Mouse (Mus musculus) spleen, adult 2 months (tissue): ENCODE data around the gene Gm17542. TPM values are rescaled to one million over a fixed set of nuclear protein-coding genes. Genes with fewer than 3 reads are reported as not detected.

Experiments
- DNase-seq, 2 experiments: peaks; one replicate each; pipeline versions ENCODE4 v3.0.0 to v3.0.0-alpha.2; 2012 to 2021; ENCODE audit warnings: low spot score in 2 of 2, low read depth in 1 of 2
- H3K27ac ChIP-seq: fragments of 200-500 bp; 2 replicates; pipeline ENCODE4 v1.5.1; 2012; ENCODE audit warnings: low read length, inconsistent platforms; ENCODE audit not compliant: insufficient read depth
- H3K27me3 ChIP-seq: fragments of 200-500 bp; 2 replicates; pipeline ENCODE4 v1.6.1; 2012; ENCODE audit warnings: mild to moderate bottlenecking, moderate library complexity, low read length, inconsistent platforms; ENCODE audit not compliant: control insufficient read depth, insufficient read depth
- H3K36me3 ChIP-seq: fragments of 200-500 bp; 2 replicates; pipeline ENCODE4 v1.6.1; 2012; ENCODE audit warnings: mild to moderate bottlenecking, low read length, inconsistent platforms; ENCODE audit not compliant: control insufficient read depth, insufficient read depth
- H3K4me1 ChIP-seq: fragments of 200-500 bp; 2 replicates; pipeline ENCODE4 v1.6.1; 2011; ENCODE audit warnings: inconsistent platforms; ENCODE audit not compliant: control insufficient read depth, insufficient read depth, insufficient read length
- H3K4me3 ChIP-seq: fragments of 200-500 bp; 2 replicates; pipeline ENCODE4 v1.5.1; 2011; ENCODE audit warnings: mild to moderate bottlenecking, inconsistent platforms; ENCODE audit not compliant: insufficient read depth, insufficient read length; ENCODE audit errors: extremely low read depth
- CTCF ChIP-seq: fragments of 200-500 bp; IDR thresholded peaks from 2 replicates; pipeline ENCODE4 v1.5.1; 2011; ENCODE audit warnings: mild to moderate bottlenecking, inconsistent platforms; ENCODE audit not compliant: insufficient read depth, insufficient read length, insufficient replicate concordance; ENCODE audit errors: extremely low read depth
- POLR2A ChIP-seq: fragments of 200-500 bp; IDR thresholded peaks from 2 replicates; pipeline ENCODE4 v1.6.1; 2011; ENCODE audit warnings: low read depth, low read length, inconsistent platforms
- WGBS: fragments of 180-500 bp; shearing (Covaris S2); methylation state at CpG from one replicate; pipeline ENCODE4 v1.1.7; 2018; 5-methylcytosine and 5-hydroxymethylcytosine counted together
- polyA plus RNA-seq: library from polyadenylated mRNA; depleted of rRNA; stranded (reverse); fragments of >200 nt; gene quantifications from 2 replicates; pipeline ENCODE4 v1.2.3, GENCODE M21; 2012; rRNA removed

Gm17542 gene
- polyA plus RNA-seq, 1 experiment = not detected

GRCm38 (mm10) chr10:58672557-58673277 is 45.3 kb downstream of the Gm17542 start:
- 82% methylated on average over 10 of the region's 10 CpGs for WGBS
- DNase-seq = no peak
- Histone ChIP-seq H3K4me1 (no peaks in the 10 kb centered on the region), H3K4me3 (no peak overlapping the region), H3K36me3 (no peaks in the 10 kb centered on the region), H3K27me3 (no peaks in the 10 kb centered on the region), H3K27ac (no peak overlapping the region)
- TF ChIP-seq POLR2A = no peak
- no peak for TF ChIP-seq CTCF

GRCm38 (mm10) chr10:58663868-58664267 is 54.1 kb downstream of the Gm17542 start:
- no peak for TF ChIP-seq CTCF
- 82% methylated on average over 5 of the region's 5 CpGs for WGBS

More at GRCm38 (mm10) chr10:58663868-58664267, 54.1 kb downstream of the Gm17542 start:
- no peak overlapping the region for H3K27ac ChIP-seq
- no peaks in the 10 kb centered on the region for H3K27me3 ChIP-seq
- no peak for DNase-seq
- no peaks in the 10 kb centered on the region for H3K4me1 ChIP-seq
- H3K36me3 ChIP-seq = no peaks in the 10 kb centered on the region
- H3K4me3 ChIP-seq = no peak overlapping the region

Other genes starting within 250 kb of the Gm17542 start
- gene Ccdc138, start 220.3 kb downstream of the Gm17542 start, polyA plus RNA-seq = 0.14 and 0.22 TPM in 2 replicates
- 0.45 and 0.72 TPM in 2 replicates for gene Edar, start 42.6 kb downstream of the Gm17542 start, polyA plus RNA-seq
- gene Sh3rf3, start 95.1 kb upstream of the Gm17542 start, polyA plus RNA-seq = 1.5 and 2.3 TPM in 2 replicates